22 mouse cellular contexts compared by ENCODE assay signal in genomic region chr14:120139256-120139655, GRCm38 (mm10).
A peak's percentile ranks its signal among the peaks of the same experiment; 100 is the strongest.
DNase-seq lines count a peak whose midpoint lies in the region; ATAC-seq and TF ChIP-seq lines count a peak whose summit lies in the region.
"Had no signal": no experiment of that assay in that cellular context is flagged by ENCODE, and none has a peak within 500 bp of the region (broad histone marks: within the 10 kb centered on the region; RNA-seq: fewer than 3 reads in every experiment).

No protein-coding gene starts in this region.

- TF ChIP-seq CTCF in CH12.LX (conservative IDR thresholded peaks at IDR 0.05 in 1 of 2, IDR thresholded peaks at IDR 0.05 in 1 of 2; ENCODE audit: low read depth in 2 of 2, low read length in 2 of 2) = no peak

- H3K79me2 ChIP-seq in CH12.LX (replicated peaks; ENCODE audit: control insufficient read depth, extremely low read depth, insufficient read depth, poor library complexity, severe bottlenecking) = no peaks in the 10 kb centered on the region

- H3K27ac ChIP-seq in forebrain, embryonic 10.5 days = peak overlapping the region; percentile 60; the same call in 1 of the 2 replicates
- H3K27ac ChIP-seq in forebrain, embryonic 15.5 days (replicated peaks) = no peak overlapping the region
- no peak overlapping the region for H3K27ac ChIP-seq in liver, embryonic 11.5 days (ENCODE audit: low read depth, low read length)
- H3K27ac ChIP-seq in liver, embryonic 12.5 days = no peak overlapping the region
- no peak overlapping the region for H3K27ac ChIP-seq in CH12.LX (ENCODE audit: insufficient read depth, low read depth)
- H3K27ac ChIP-seq: embryonic facial prominence, embryonic 12.5 days; forebrain, embryonic 12.5 days had no signal

- no peak overlapping the region for H3K4me3 ChIP-seq in forebrain, embryonic 10.5 days
- no peak overlapping the region for H3K4me3 ChIP-seq in forebrain, embryonic 15.5 days
- no peak overlapping the region for H3K4me3 ChIP-seq in liver, embryonic 11.5 days (ENCODE audit: low read depth, low read length)
- no peak overlapping the region for H3K4me3 ChIP-seq in liver, embryonic 12.5 days
- peak overlapping the region in 1 of 3 experiments; percentile 21 for H3K4me3 ChIP-seq in CH12.LX (replicated peaks in 1 of 3; ENCODE audit: low read depth in 2 of 3, low read length in 2 of 3, poor library complexity in 1 of 3)
- H3K4me3 ChIP-seq: embryonic facial prominence, embryonic 12.5 days; forebrain, embryonic 12.5 days; heart, embryonic 12.5 days had no signal

- DNase-seq in forebrain, embryonic 10.5 days (ENCODE audit: extremely low spot score, low spot score) = no peak
- DNase-seq in heart, postnatal 4 days = peak; percentile 4
- no peak for DNase-seq in heart, postnatal 10 days
- DNase-seq in liver, embryonic 11.5 days (ENCODE audit: low spot score) = peak; percentile 23
- peak; percentile 28 for DNase-seq in CH12.LX (ENCODE audit: extremely low read depth)
- DNase-seq in layer of hippocampus, adult 9-11 months = no peak
- DNase-seq: adrenal gland, postnatal 10 days; B cell, adult 2 months; cerebellum, adult 11 months; cerebellum, adult 8-10 months; cerebellum, postnatal 14 days; embryo, embryonic 11 days; forebrain, postnatal 0 days; gastrocnemius, postnatal 14 days had no signal

- no peaks in the 10 kb centered on the region for H3K36me3 ChIP-seq in forebrain, embryonic 10.5 days (replicated peaks)
- no peaks in the 10 kb centered on the region for H3K36me3 ChIP-seq in forebrain, embryonic 15.5 days
- H3K36me3 ChIP-seq in liver, embryonic 11.5 days (ENCODE audit: control insufficient read depth, insufficient read depth, low read length) = no peaks in the 10 kb centered on the region
- no peaks in the 10 kb centered on the region for H3K36me3 ChIP-seq in liver, embryonic 12.5 days
- H3K36me3 ChIP-seq in CH12.LX (replicated peaks in 1 of 2; ENCODE audit: control insufficient read depth in 1 of 2, insufficient read depth in 1 of 2, low read length in 1 of 2) = no peaks in the 10 kb centered on the region
- H3K36me3 ChIP-seq: embryonic facial prominence, embryonic 12.5 days; forebrain, embryonic 12.5 days; heart, embryonic 12.5 days had no signal

- no peak for TF ChIP-seq RAD21 in CH12.LX (IDR thresholded peaks at IDR 0.05; ENCODE audit: low read depth, low read length)

- dilution Hi-C loops in CH12.LX (cut with MboI; ENCODE audit: extremely low pct_ligation_motif_present, extremely low pct_unique_long_range_greater_than_20kb, low sequenced_read_pairs) = no loop called here

- WGBS in forebrain, embryonic 10.5 days = 90% methylated on average over 14 of the region's 14 CpGs
- WGBS in forebrain, embryonic 15.5 days = 94% methylated on average over 14 of the region's 14 CpGs
- 91% methylated on average over 14 of the region's 14 CpGs for WGBS in liver, embryonic 11.5 days
- 84% methylated on average over 14 of the region's 14 CpGs for WGBS in liver, embryonic 12.5 days (ENCODE audit: insufficient replicate concordance)

- peaks cover 35% of the 10 kb centered on the region for H3K4me1 ChIP-seq in forebrain, embryonic 10.5 days
- peaks cover 21% of the 10 kb centered on the region for H3K4me1 ChIP-seq in forebrain, embryonic 15.5 days
- no peaks in the 10 kb centered on the region for H3K4me1 ChIP-seq in liver, embryonic 11.5 days (replicated peaks; ENCODE audit: control insufficient read depth, insufficient read depth, low read length)
- no peaks in the 10 kb centered on the region for H3K4me1 ChIP-seq in liver, embryonic 12.5 days
- H3K4me1 ChIP-seq in CH12.LX (ENCODE audit: control insufficient read depth in 1 of 2, insufficient read depth in 2 of 2) = peaks cover 6 to 23% of the 10 kb centered on the region in 2 experiments

- peaks cover 6% of the 10 kb centered on the region for H3K27me3 ChIP-seq in forebrain, embryonic 10.5 days (ENCODE audit: poor library complexity, severe bottlenecking)
- H3K27me3 ChIP-seq in forebrain, embryonic 15.5 days = no peaks in the 10 kb centered on the region
- H3K27me3 ChIP-seq in liver, embryonic 11.5 days (replicated peaks; ENCODE audit: control insufficient read depth, insufficient read depth, low read length) = no peaks in the 10 kb centered on the region
- no peaks in the 10 kb centered on the region for H3K27me3 ChIP-seq in liver, embryonic 12.5 days (replicated peaks)
- peaks cover 2% of the 10 kb centered on the region for H3K27me3 ChIP-seq in CH12.LX (replicated peaks)
- H3K27me3 ChIP-seq: embryonic facial prominence, embryonic 12.5 days; forebrain, embryonic 12.5 days; heart, embryonic 12.5 days had no signal

- H3K4me2 ChIP-seq in forebrain, embryonic 15.5 days (replicated peaks) = no peak overlapping the region
- no peak overlapping the region for H3K4me2 ChIP-seq in liver, embryonic 11.5 days
- H3K4me2 ChIP-seq in liver, embryonic 12.5 days = no peak overlapping the region
- peak overlapping the region; percentile 6; the same call in 1 of the 2 replicates for H3K4me2 ChIP-seq in CH12.LX (ENCODE audit: insufficient read depth, low read depth, poor library complexity, severe bottlenecking)
- H3K4me2 ChIP-seq: embryonic facial prominence, embryonic 12.5 days; forebrain, embryonic 12.5 days; heart, embryonic 12.5 days had no signal

- intact Hi-C loops in heart, postnatal 10 days (cut with DNase I) = loop anchor here (2.0 to 5.0 kb wide), 5 partner anchors 62 to 522 kb away; partner anchors contain the start of genes Mbnl2 and Rap2a

- H3K9me3 ChIP-seq in forebrain, embryonic 10.5 days = no peaks in the 10 kb centered on the region
- H3K9me3 ChIP-seq in forebrain, embryonic 15.5 days = no peaks in the 10 kb centered on the region
- H3K9me3 ChIP-seq in liver, embryonic 11.5 days (ENCODE audit: control insufficient read depth, low read length) = no peaks in the 10 kb centered on the region
- no peaks in the 10 kb centered on the region for H3K9me3 ChIP-seq in liver, embryonic 12.5 days (replicated peaks)
- no peaks in the 10 kb centered on the region for H3K9me3 ChIP-seq in CH12.LX (replicated peaks; ENCODE audit: low read length)
- H3K9me3 ChIP-seq: embryonic facial prominence, embryonic 12.5 days; forebrain, embryonic 12.5 days; heart, embryonic 12.5 days had no signal

- no peak overlapping the region for H3K9ac ChIP-seq in forebrain, embryonic 15.5 days (replicated peaks)
- H3K9ac ChIP-seq in liver, embryonic 11.5 days (ENCODE audit: low read depth, low read length) = no peak overlapping the region
- no peak overlapping the region for H3K9ac ChIP-seq in liver, embryonic 12.5 days
- H3K9ac ChIP-seq in CH12.LX (ENCODE audit: insufficient read depth, low read depth) = no peak overlapping the region
- H3K9ac ChIP-seq: embryonic facial prominence, embryonic 12.5 days; forebrain, embryonic 12.5 days; forebrain, postnatal 0 days; heart, embryonic 12.5 days had no signal

- TF ChIP-seq EP300 in CH12.LX (IDR thresholded peaks at IDR 0.05; ENCODE audit: low read length) = no peak

- in situ Hi-C loops in CH12.LX (cut with MboI; ENCODE audit: low pct_ligation_motif_present, low pct_unique_long_range_greater_than_20kb, low sequenced_read_pairs) = loop anchor here (10.0 kb wide), 1 partner anchor 266 kb away; no protein-coding TSS in a partner anchor

- no peak for ATAC-seq in forebrain, embryonic 15.5 days (replicated peaks)
- ATAC-seq in liver, embryonic 11.5 days (replicated peaks; ENCODE audit: low FRiP score) = no peak
- no peak for ATAC-seq in liver, embryonic 12.5 days
- ATAC-seq: CD4-positive, CD25-positive, alpha-beta regulatory T cell, adult 4 months; forebrain, postnatal 0 days; hindbrain, embryonic 16.5 days; inflammation-experienced regulatory T-cells, adult 6 months had no signal

- TF ChIP-seq POLR2A in CH12.LX (IDR thresholded peaks at IDR 0.05; ENCODE audit: low read depth, low read length) = no peak

TF ChIP-seq in CH12.LX, 34 proteins besides CTCF, POLR2A, EP300 and RAD21:
- TF ChIP-seq TBP (conservative IDR thresholded peaks at IDR 0.05; ENCODE audit: low read depth, low read length) = no peak
- no peak for TF ChIP-seq SMC3 (IDR thresholded peaks at IDR 0.05; ENCODE audit: low read depth, low read length)
- TF ChIP-seq TCF12 (IDR thresholded peaks at IDR 0.05; ENCODE audit: low read depth, low read length) = no peak
- no peak for TF ChIP-seq BHLHE40 (IDR thresholded peaks at IDR 0.05; ENCODE audit: low read depth, low read length)
- no peak for TF ChIP-seq UBTF (IDR thresholded peaks at IDR 0.05; ENCODE audit: low read depth, low read length)
- no peak for TF ChIP-seq GABPA (IDR thresholded peaks at IDR 0.05; ENCODE audit: insufficient replicate concordance, low read depth, low read length)
- no peak for TF ChIP-seq ZMIZ1 (IDR thresholded peaks at IDR 0.05; ENCODE audit: low read depth, low read length)
TF ChIP-seq in CH12.LX: peak in this region for 0.

Comparison
In these comparisons a context has a peak if more than half of its experiments do, and no peak if none do; other contexts are left out.
1. DNase-seq: peak in heart, postnatal 4 days (single experiment), liver, embryonic 11.5 days (single experiment) and CH12.LX (single experiment); none in forebrain, embryonic 10.5 days (single experiment), heart, postnatal 10 days (0 of 2) and layer of hippocampus, adult 9-11 months (single experiment).